Mouse (Mus musculus) liver, adult 2 months (tissue): ENCODE data around the gene Glrx5. TPM values are rescaled to one million over a fixed set of nuclear protein-coding genes. Genes with fewer than 3 reads are reported as not detected.

Experiments
- DNase-seq: peaks from one replicate; pipeline ENCODE4 v3.0.0-alpha.2; 2011; ENCODE audit warnings: low read depth, low spot score; ENCODE audit errors: extremely low read depth
- H3K27ac ChIP-seq: fragments of 200-500 bp; replicated peaks from 2 replicates; pipeline ENCODE4 v1.5.1; 2012; ENCODE audit warnings: low read depth, mild to moderate bottlenecking, control low read depth, inconsistent platforms, low read length; ENCODE audit not compliant: insufficient read depth
- H3K27me3 ChIP-seq: fragments of 200-500 bp; 2 replicates; pipeline ENCODE4 v1.6.1; 2012; ENCODE audit warnings: mild to moderate bottlenecking, moderate library complexity, low read length, inconsistent platforms; ENCODE audit not compliant: control insufficient read depth, insufficient read depth
- H3K36me3 ChIP-seq: fragments of 200-500 bp; 2 replicates; pipeline ENCODE4 v1.6.1; 2012; ENCODE audit warnings: low read length, inconsistent platforms; ENCODE audit not compliant: control insufficient read depth, insufficient read depth
- H3K4me1 ChIP-seq: fragments of 200-500 bp; 2 replicates; pipeline ENCODE4 v1.6.1; 2011; ENCODE audit warnings: low read length; ENCODE audit not compliant: control insufficient read depth, insufficient read depth
- H3K4me3 ChIP-seq: fragments of 200-500 bp; 2 replicates; pipeline ENCODE4 v1.5.1; 2011; ENCODE audit warnings: low read depth, mild to moderate bottlenecking, control low read depth, low read length, moderate library complexity; ENCODE audit not compliant: insufficient read depth
- H3K79me2 ChIP-seq: fragments of 200-500 bp; 2 replicates; pipeline ENCODE4 v1.6.1; 2012; ENCODE audit warnings: inconsistent platforms, mild to moderate bottlenecking, low read length, moderate library complexity; ENCODE audit not compliant: control insufficient read depth, insufficient read depth
- H3K9ac ChIP-seq: fragments of 200-500 bp; 2 replicates; pipeline ENCODE4 v1.6.1; 2012; ENCODE audit warnings: low read depth, mild to moderate bottlenecking, control low read depth, inconsistent platforms, low read length
- CTCF ChIP-seq: fragments of 200-500 bp; IDR thresholded peaks from 2 replicates; pipeline ENCODE4 v1.5.1; 2011; ENCODE audit warnings: low read depth, low read length, control low read depth
- POLR2A ChIP-seq: fragments of 200-500 bp; IDR thresholded peaks from 2 replicates; pipeline ENCODE4 v1.6.1; 2011; ENCODE audit warnings: low read length, control low read depth; ENCODE audit not compliant: insufficient read depth; ENCODE audit errors: extremely low read depth
- WGBS: fragments of 180-500 bp; shearing (Covaris S2); methylation state at CpG from one replicate; pipeline ENCODE4 v1.1.7; 2018; 5-methylcytosine and 5-hydroxymethylcytosine counted together
- polyA plus RNA-seq: library from polyadenylated mRNA; depleted of rRNA; stranded (reverse); fragments of >200 nt; gene quantifications from 2 replicates; pipeline ENCODE4 v1.2.3, GENCODE M21; 2012
- total RNA-seq: library from RNA; depleted of rRNA; stranded (reverse); fragments of >200 nt; gene quantifications from 2 replicates; pipeline ENCODE4 v1.2.3, GENCODE M21; 2014

Gene Glrx5
- total and polyA plus RNA-seq, 2 experiments = 45.5 to 144 TPM

DNA sequence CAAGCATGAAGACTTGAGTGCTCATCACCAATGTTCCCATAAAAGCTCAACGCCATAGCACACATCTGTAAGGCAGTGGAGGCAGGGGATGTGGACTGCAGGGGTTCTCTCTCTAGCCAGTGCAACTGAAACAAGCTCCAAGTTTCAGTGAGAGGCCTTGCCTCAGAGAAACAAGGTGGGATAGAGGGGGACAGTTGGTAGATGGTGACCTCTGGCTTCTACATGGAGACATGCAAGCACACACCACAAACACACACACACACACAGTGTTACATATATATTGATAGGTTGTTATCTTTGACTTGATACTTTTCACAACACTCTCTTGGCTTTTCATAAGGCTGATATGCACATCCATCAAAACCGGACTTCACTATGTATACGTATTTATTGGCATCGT lies 20.2 kb upstream of the Glrx5 start:
- peaks cover 9% of the 10 kb centered on the region for H3K4me1 ChIP-seq
- no peak for TF ChIP-seq POLR2A
- TF ChIP-seq CTCF = no peak
- 94% methylated on average over 4 of the region's 4 CpGs for WGBS
- H3K36me3 ChIP-seq = no peaks in the 10 kb centered on the region
- no peak overlapping the region for H3K27ac ChIP-seq
- DNase-seq = no peak
- H3K27me3 ChIP-seq = no peaks in the 10 kb centered on the region
- H3K4me3 ChIP-seq = no peak overlapping the region
- peaks cover 13% of the 10 kb centered on the region; the same call in 1 of the 2 replicates for H3K79me2 ChIP-seq
- no peak overlapping the region for H3K9ac ChIP-seq

DNA sequence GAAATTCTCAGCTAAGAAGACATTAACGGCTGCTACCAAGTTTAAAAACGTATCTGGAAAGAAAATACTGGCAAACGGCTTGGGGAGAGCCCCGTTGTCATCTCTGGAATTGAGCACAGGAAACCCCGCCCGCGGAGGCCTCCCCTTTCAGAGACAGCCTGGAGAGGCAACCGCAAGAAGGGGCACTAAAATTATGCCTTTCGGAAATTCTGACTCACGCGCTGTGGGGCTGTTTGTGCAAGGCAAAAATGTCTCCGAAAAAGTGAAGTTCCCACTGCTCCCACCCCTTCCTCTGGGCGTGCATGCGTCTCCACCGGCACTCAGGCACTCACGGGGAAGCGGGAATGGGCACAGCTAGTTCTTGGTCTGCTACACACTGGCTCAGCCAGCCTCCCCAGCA lies 19.4 kb upstream of the Glrx5 start:
- no peak overlapping the region for H3K4me3 ChIP-seq
- peaks cover 9% of the 10 kb centered on the region for H3K4me1 ChIP-seq
- no peak overlapping the region for H3K9ac ChIP-seq
- no peak for TF ChIP-seq POLR2A
- H3K36me3 ChIP-seq = no peaks in the 10 kb centered on the region
- peaks cover 6% of the 10 kb centered on the region; the same call in 1 of the 2 replicates for H3K79me2 ChIP-seq
- no peak overlapping the region for H3K27ac ChIP-seq
- H3K27me3 ChIP-seq = no peaks in the 10 kb centered on the region
- WGBS = 50% methylated on average over 17 of the region's 17 CpGs
- DNase-seq = no peak

DNA sequence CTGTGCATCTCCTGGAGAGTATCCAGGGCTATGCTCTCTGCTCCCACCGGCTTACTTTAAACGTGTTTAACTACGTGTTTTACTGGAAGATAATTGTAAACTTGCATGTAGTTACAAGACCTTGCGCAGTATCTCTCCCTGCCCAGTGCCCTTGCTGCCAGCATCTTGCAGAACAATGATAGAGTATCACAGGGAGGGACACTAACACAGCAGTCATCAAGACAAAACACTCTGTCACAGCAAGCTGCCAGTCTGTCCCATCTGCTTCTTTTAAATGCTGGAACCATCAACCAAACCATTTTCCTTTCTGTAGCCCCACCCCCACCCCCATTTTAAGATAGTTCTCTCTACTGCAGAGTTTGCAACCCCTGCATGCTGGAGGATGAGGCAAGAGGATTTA lies 16.3 kb upstream of the Glrx5 start:
- H3K27ac ChIP-seq = no peak overlapping the region

DNA sequence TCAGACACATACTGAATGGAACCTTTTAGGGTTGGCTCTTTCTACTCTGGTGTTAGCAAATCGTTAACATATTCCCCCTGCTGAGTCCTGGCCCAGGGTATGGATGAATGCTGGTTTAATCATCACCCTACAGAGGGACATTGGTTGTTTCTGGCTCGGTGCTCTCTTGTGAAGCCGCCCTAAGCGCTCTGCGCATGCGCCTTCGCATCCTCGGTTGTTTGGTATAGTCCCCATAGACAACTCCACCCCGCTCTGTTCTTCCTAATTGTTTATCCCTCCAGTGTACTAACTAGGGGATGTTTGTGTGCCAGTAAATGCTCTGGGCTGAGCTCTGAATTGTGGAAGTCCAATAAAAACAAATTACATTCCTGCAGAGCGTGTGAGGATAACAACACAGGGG lies 15.8 kb upstream of the Glrx5 start:
- no peaks in the 10 kb centered on the region for H3K79me2 ChIP-seq
- TF ChIP-seq CTCF = no peak
- no peak for TF ChIP-seq POLR2A
- H3K36me3 ChIP-seq = no peaks in the 10 kb centered on the region
- H3K4me3 ChIP-seq = no peak overlapping the region
- H3K27ac ChIP-seq = no peak overlapping the region
- H3K9ac ChIP-seq = no peak overlapping the region
- 67% methylated on average over 10 of the region's 10 CpGs for WGBS
- DNase-seq = no peak
- peaks cover 3% of the 10 kb centered on the region; the same call in 1 of the 2 replicates for H3K4me1 ChIP-seq
- H3K27me3 ChIP-seq = no peaks in the 10 kb centered on the region

More for the DNA sequence above, 16.3 kb upstream of the Glrx5 start:
- 54% methylated on average over 4 of the region's 4 CpGs for WGBS
- Histone ChIP-seq H3K4me3 (no peak overlapping the region), H3K79me2 (no peaks in the 10 kb centered on the region), H3K9ac (no peak overlapping the region), H3K36me3 (no peaks in the 10 kb centered on the region), H3K27me3 (no peaks in the 10 kb centered on the region), H3K4me1 (peaks cover 3% of the 10 kb centered on the region; the same call in 1 of the 2 replicates)
- TF ChIP-seq CTCF = no peak
- no peak for TF ChIP-seq POLR2A
- DNase-seq = no peak

DNA sequence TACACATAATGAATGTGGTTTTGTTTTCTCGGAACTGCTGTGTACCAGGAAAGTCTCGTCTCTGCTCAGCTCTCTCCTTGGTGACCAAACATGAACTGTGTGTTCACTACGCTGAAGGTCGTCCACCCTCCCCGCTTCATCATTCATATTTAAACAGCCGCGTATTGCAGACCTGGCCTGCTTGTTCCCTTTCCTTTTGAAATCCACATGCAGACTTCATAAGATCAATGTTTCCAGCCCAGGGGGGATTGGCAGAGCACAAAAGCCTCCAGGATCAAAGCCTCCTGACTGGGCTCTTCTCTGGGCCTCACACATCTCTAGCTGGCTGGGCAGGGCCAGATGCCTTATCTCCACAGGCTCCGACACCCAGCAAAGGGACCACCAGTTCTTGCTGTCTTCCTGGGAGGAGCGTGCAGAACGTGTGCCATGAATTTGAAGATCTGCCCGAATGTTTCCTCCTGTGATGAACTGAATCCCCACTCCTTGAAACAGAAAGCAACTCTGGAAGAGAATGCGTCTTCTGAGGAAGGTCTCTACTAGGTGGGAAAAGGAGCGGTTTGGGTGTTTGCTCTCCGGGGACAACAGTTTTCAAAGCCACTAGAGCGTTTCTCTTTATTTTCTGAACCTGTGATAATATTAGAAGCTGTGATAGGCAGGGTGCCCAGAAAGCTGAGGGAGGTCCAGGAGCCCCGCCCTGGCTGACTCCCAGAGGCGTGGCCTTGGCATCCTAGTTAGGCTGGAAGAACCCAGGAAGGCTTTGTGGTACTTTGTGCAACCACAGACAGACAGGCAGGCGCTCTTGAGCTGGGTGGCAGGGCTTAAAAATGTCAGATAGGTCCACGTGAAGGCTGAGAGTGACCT lies 12.9 kb upstream of the Glrx5 start:
- Histone ChIP-seq H3K79me2 (no peaks in the 10 kb centered on the region), H3K4me3 (no peak overlapping the region), H3K27me3 (no peaks in the 10 kb centered on the region), H3K9ac (no peak overlapping the region; the same call in 1 of the 2 replicates), H3K4me1 (peaks cover 3% of the 10 kb centered on the region; the same call in 1 of the 2 replicates), H3K36me3 (no peaks in the 10 kb centered on the region), H3K27ac (peak overlapping the region; percentile 69)
- 33% methylated on average over 19 of the region's 19 CpGs for WGBS
- TF ChIP-seq CTCF (0 out of 2 replicates have a peak, but pooled peaks have one; percentile 0), POLR2A (no peak)
- DNase-seq = peak; percentile 89

DNA sequence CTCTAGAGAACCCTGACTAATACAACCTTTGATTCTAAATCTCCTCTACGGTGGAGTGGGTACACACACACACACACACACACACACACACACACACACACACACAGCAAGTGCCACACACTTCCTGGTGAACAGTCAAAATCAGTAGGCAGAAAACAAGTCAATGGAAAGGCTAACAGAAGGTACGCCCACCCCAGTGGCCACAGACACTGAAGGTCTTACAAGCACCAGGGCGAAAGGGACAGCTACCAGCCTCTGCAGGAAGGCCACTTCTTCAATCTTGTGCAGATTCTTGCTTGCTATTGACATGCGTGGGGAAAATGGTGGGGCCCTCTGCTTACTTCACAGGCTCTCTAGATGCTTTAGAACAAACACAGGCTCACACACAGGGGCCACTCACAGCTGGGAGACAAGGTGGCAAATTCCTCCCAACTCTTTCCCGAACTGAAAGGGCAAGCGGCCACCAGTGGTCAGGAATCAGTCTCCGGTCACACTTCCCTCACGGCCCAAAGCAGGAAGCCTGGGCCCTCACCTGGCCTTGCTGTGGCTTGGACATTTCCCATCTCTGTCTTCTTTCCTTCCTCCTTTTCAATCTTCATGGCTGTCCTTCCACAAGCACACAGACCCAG lies 10.9 kb upstream of the Glrx5 start:
- WGBS = 82% methylated on average over 8 of the region's 8 CpGs
- Histone ChIP-seq H3K4me3 (no peak overlapping the region), H3K27ac (no peak overlapping the region), H3K9ac (no peak overlapping the region), H3K27me3 (no peaks in the 10 kb centered on the region), H3K4me1 (peaks cover 3% of the 10 kb centered on the region; the same call in 1 of the 2 replicates), H3K36me3 (no peaks in the 10 kb centered on the region), H3K79me2 (no peaks in the 10 kb centered on the region)
- no peak for DNase-seq
- TF ChIP-seq CTCF = no peak
- TF ChIP-seq POLR2A = no peak
